Mouse (Mus musculus) cerebral cortex, adult 2 months (tissue): ENCODE measurements around the gene Paqr7.

Experiments used
- WGBS: fragments of 180-500 bp; shearing (Covaris S2); methylation state at CpG from one replicate; pipeline ENCODE4 v1.1.7; 2018; 5-methylcytosine and 5-hydroxymethylcytosine counted together

Gene Paqr7

GRCm38 (mm10) chr4:134496595-134497210, at the start of gene Paqr7:
TSS of gene Paqr7 (plus strand) at chr4:134496697.
- whole genome bisulfite sequencing = 2% methylated on average over 35 of the region's 35 CpGs

DNA sequence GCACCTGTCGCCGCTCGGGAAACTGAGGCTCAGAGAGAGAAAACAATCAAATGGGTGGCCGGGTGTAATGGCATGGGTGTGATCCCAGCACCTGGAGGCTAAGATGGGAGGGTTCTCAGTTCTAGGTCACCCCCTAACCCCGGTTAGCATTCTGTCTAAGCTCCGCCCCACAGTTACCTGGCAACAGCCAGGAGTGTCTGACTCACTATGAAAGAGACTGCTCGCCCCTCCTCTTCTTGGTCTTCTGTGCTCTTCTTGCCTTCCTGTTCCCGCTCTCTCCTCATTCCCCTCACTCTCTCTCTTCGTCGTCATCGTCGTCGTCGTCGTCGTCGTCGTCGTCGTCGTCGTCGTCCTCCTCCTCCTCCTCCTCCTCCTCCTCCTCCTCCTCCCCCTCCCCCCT, 48.5 kb upstream of the Paqr7 start:
- WGBS = 51% methylated on average over 20 of the region's 23 CpGs

- WGBS = 31% methylated on average over 13 of the region's 13 CpGs
Observed at GRCm38 (mm10) chr4:134449595-134450391, 46.7 kb upstream of the Paqr7 start.

DNA sequence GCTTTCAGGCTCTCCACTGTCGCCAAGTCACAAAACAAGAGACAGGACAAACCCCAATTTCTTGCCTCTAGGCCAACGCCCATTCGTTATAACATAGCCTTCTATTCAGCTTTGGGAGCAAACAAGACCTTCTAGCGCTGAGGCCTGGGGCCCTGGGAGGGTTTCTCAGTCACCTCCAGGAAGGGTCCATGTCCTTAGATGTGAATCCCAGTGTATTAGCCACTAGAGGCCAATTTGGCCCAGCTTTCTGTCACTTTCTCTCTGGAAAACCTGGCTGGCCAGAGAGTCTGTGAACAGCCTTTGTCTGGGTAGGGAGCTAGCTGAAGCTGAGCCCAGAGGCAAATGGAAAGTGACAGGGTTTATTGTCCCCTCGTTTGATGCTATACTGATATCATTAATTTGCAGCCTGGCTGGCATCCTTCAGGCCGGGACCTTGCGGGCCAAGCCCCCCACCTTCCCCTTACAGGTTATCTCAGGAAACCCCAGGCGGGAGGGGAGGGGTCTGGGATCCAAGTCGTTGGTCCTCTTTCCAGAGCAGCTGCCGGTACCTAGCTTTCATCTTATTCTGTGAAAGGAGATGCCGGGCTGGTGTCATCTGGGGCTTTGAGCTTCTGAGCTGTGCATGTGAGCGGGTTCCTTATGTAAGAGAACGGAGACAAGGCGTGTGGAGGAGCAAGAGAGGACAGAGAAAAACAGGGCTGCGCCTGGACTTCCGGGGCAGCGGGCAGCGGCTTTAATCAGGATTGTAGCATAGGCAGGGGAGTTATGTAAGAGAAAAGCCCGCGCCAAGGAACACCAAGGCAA, 45.9 kb upstream of the Paqr7 start:
- WGBS = 18% methylated on average over 20 of the region's 20 CpGs

- 35% methylated on average over 9 of the region's 9 CpGs for WGBS
Observed at GRCm38 (mm10) chr4:134451484-134451883, 45.0 kb upstream of the Paqr7 start.

DNA sequence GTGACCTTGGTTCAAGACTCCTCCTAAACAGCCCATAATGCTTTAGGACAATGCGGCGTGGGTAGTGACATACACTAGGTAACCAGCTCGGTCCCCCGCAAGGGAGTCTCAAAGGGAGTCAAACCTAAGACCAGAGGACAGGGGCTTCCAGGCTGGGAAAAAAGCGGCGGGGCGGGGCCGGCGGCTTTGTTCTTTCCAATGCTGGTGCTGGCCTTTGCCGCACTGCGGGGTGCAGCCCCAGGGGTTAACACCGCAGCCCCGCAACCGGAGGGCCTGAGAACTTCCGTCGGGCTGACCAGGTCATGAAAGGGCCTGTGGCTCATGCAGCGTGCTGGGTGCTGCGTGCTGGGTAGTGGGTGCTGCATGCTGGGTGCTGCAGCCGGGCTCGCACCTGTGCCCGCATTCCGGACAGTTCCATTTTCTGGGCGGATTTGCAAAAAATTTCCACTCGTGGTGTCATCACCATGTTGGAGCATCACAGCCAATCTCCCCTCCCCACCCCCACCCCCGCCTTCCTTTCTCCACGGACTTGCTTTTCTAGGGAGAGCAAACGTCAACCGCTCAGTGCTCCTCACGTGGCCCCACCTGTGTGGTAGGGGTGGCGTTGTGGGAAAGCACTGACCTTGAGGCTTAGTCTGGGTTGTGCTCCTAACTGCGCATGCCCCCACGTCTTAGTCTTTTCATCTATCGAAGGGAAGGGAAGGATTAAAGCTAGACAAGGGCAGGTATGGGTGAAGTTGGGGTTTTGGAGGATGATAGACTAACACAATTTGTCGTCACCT, 42.7 kb upstream of the Paqr7 start:
- 43% methylated on average over 34 of the region's 34 CpGs for WGBS

DNA sequence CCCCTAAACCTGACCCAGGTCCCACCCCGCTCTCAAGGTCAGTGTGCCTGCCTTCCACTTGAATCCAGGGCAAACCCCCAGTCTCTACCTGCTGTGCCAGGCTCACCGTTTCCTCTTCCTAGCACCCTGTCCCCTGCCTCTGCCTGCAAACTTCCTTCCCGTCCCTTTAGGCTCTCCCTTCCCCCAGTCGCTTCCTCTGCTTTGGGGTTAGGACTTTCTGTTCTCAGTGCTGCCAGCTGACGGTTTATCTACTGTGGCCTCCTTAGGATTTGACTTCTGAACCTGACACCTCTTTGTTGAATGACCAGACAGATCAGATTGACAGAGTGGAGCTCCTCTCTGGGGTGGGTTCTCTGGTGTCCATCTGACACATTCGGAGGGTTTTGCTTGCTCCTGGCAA, 41.2 kb upstream of the Paqr7 start:
- WGBS = 69% methylated on average over 6 of the region's 6 CpGs

DNA sequence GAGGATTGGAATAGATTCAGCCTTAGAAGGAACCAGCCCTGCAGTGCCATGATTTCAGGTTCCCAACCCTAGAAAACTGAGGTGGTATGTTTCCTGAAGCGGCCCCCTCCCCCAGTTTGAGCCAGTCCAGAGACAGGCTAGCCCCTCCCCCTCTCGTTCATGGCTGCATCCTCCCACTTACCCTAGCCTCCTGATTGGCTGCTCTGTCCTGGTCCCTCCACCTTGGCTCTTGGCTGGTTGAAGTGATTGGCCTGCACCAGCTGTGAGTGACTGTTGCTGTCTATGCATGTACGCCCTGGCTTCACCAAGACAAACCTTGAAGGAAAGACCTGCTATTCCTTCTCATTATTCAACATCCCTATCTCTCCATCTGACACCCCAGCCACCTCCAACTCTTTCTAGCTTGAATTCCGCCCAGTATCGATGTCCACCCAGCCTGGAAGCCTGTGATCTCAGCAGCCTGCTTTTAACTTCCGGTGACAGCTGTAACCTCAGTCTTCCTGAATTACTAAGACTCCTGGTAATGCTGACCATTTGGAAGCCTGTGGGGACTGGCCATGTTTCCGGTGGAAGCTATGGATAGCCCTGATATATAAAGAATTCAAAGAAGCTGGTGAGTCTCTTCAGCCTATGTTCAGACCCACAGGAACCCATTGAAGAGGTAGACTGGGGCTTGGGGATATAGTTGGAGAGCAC, 39.2 kb upstream of the Paqr7 start:
- 62% methylated on average over 7 of the region's 7 CpGs for WGBS

- 62% methylated on average over 5 of the region's 5 CpGs for WGBS
Observed at GRCm38 (mm10) chr4:134458856-134459255, 37.6 kb upstream of the Paqr7 start.

- 85% methylated on average over 10 of the region's 10 CpGs for WGBS
Observed at GRCm38 (mm10) chr4:134460277-134460676, 36.2 kb upstream of the Paqr7 start.

GRCm38 (mm10) chr4:134461252-134461651, 35.2 kb upstream of the Paqr7 start:
- 87% methylated on average over 5 of the region's 5 CpGs for WGBS

- 39% methylated on average over 12 of the region's 12 CpGs for WGBS
Observed at GRCm38 (mm10) chr4:134465789-134466188, 30.7 kb upstream of the Paqr7 start.

DNA sequence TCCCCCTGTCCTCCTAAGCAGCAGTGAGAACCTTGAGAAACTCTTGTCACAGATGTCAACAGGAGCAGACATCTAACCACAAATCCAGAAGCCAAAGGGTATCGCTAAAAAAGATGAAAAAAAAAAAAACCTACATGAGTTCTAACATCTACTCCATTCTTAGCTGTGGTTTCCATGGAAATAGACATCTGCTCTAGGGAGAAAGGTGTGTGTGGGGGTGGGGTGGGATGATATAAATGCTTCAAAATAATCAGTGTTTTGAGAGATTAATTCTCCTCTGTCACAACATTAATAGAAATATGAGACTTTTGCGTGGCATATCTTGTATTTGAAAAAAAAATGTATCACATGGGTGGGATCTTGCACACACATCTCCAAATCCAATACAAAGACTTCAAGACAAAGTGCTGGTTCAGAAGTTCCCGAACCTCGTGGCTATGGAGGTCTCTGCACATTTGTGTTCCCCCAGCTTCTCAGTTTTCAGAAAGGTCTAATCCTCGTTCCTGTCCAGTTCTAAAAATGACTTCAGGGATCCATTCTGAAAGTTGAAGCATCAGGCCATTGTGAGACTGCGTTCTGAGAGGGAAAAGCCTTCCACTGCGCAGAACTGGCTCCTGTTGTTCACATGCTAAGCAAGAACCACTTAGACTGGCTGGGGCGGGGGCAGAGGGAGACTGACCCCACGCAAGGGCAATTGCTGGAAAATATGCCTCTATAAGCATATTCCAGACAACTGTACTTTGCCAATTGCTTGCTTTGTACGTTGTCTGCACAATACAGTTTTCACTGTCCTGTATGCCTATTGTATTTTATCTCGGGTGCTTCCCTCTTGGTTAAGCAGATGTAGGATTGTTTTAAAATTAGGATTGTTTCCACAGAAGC, 29.9 kb upstream of the Paqr7 start:
- WGBS = 40% methylated on average over 11 of the region's 11 CpGs

GRCm38 (mm10) chr4:134467435-134468214, 28.9 kb upstream of the Paqr7 start:
- 2% methylated on average over 31 of the region's 31 CpGs for WGBS

DNA sequence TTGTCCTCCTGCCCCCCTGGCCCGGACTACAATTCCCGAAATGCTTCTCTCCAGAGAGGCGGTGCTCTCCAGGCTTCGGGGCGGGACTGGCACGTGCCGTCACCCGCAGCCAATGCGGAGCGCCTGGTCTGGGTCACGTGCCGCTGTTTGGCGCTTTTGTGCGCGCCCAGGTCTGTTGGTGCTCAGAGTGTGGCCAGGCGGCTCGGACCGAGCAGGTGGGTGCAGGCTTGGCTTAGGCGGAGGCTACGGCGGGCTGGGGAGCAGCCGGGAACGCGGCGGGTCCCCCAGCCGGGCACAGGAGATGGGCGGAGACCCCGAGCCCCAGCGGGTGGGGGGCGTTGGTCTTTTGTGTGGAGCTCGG, 28.3 kb upstream of the Paqr7 start, which contains the start of gene Stmn1:
Stmn1 (plus strand) TSS at position 106 of the 361 bp plus-strand sequence.
- WGBS = under 1% methylated on average over 30 of the region's 31 CpGs

DNA sequence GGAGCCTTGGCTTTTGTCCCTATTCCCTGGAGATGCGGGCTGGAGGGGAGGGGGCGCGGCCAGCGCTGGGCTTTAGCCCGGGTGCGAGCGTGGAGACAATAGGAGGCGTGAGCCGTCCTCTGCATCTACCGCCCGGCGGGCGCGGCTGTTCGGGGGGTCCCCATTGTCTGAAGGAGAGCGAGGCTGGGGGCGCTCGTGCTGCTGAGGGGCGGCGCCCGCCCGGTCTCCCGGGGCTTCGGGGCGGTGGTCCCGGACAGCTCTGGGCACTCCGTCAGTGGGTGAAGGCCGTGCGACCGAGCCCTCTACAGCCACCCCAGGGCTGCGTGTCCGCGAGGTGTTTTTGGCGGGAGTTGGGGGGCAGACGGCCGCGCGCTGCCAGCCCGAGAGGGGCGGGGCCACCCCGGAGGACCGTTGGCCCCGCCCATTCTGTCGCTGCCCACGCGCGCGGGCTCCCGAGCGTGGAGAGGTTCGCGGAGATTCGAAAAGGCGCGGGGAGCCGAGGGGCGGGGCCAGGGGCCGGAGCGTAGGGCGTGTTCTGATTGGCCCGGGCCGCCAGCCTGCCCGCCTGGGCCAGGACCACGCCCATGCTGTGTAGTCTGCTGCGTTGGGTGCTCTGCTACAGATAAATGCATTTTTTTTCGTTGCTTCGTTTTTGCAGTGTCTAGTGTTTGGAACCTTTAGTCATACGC, 27.8 kb upstream of the Paqr7 start:
- 1% methylated on average over 68 of the region's 68 CpGs for WGBS

DNA sequence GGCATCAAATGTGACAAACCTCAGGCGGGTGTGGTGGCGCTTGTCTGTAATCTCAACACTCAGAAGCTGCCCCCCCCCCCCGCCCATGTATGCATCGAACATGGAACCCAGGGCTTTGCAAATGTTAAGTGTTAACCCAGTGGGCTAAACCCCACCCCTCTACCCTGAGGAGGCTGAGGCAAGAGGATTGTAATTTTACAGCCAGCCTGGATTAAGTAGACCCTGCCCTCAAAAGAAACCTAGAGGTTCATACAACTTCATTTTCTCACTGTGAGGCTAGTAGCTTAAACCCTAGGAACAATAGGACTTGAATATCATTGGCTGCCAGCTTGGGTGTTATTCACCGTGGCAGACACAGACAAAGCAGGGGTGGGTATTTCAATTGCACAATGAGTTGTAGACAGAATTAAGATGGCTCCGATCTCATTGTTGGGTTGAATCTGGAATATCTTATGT, 27.1 kb upstream of the Paqr7 start:
- 5% methylated on average over 6 of the region's 6 CpGs for WGBS

DNA sequence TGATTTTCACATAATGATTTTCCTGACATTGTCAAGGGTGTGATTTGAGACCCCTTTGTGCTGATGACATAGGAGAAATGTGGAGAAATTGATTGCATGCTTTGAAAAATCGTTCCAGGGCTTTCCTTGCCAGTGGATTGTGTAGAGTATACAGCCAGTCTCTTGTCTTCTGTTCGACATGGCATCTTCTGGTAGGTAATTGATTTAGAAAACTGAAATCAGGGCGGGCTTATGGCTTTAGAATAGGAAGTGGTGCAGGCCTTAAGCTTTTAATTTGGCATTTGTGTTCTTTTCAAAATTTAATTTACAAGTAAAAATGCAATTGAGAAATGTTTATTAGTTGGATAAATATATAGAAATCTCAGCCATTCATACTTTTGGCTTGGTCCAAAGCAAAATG, 26.5 kb upstream of the Paqr7 start:
- WGBS = 30% methylated on average over 3 of the region's 3 CpGs

DNA sequence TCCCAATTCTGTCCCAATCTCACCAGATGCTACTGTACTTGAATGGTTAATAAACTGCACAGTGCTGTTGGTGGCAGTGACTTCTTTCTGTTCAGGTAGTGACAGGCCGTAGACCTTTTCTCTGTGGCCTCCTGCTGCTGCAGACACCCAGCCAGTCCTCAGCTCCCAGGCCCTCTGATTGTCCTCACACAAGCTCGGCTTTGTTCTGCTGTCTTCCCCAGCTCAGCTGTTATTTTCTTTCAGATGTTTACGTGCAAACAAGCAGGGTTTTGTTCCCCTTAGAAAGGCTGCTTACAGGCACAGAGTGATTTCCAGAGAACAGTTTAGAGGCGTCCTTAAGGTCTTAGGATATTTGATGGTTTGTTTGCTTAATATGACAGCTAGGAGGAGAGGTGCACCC, 22.7 kb upstream of the Paqr7 start:
- 26% methylated on average over 4 of the region's 4 CpGs for WGBS
